Mouse (Mus musculus): ENCODE measurements around the gene Asah2. TPM values are rescaled to one million over a fixed set of nuclear protein-coding genes. Genes with fewer than 3 reads are reported as not detected.

Asah2 gene
- polyA plus RNA-seq, 1 experiment from 2014 or later: 1.8 TPM

- H3K4me1 ChIP-seq (ENCODE audit: insufficient read depth): no peaks in the 10 kb centered on the region
- no peak overlapping the region for H3K4me3 ChIP-seq (ENCODE audit: low read depth, low read length)
- 77% methylated on average over 2 of the region's 2 CpGs for WGBS
- no peak for DNase-seq
- H3K36me3 ChIP-seq (ENCODE audit: insufficient read depth): no peaks in the 10 kb centered on the region
- no peak for ATAC-seq (ENCODE audit: insufficient read depth)
- no peak overlapping the region for H3K9ac ChIP-seq
- H3K27ac ChIP-seq (ENCODE audit: low read depth): no peak overlapping the region
- H3K4me2 ChIP-seq: no peak overlapping the region
- H3K9me3 ChIP-seq (ENCODE audit: low read depth, low read length): no peaks in the 10 kb centered on the region
- no peak for TF ChIP-seq CTCF (IDR thresholded peaks at IDR 0.05; ENCODE audit: low read depth)
- no peaks in the 10 kb centered on the region for H3K27me3 ChIP-seq (ENCODE audit: insufficient read depth, low read length)
Observed at GRCm38 (mm10) chr19:32070340-32070739, 37.7 kb downstream of the Asah2 start.

DNA sequence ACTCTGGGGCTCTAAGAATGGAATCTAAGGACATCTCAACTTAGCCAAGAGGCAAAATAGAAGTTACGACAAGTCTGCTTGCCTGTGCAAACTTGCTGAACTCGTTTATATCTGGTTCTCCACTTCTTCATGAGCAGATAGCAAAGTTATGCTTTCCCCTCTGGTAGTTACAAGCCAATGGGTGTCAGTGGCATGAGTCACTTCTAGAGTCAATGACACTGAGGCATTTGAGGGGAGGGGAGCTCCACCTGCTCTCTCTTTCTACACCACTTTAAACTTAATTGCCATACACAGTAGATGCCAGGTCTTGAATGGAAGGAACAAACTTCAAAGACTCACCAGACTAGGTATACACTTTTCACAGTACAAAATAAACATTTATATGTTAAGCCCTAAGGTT, 38.4 kb downstream of the Asah2 start:
- peak; percentile 44 for DNase-seq
- no peak overlapping the region for H3K27ac ChIP-seq (ENCODE audit: low read depth)

GRCm38 (mm10) chr19:32067669-32068068, 40.3 kb downstream of the Asah2 start:
- Histone ChIP-seq H3K27me3 (ENCODE audit: insufficient read depth, low read length) (no peaks in the 10 kb centered on the region), H3K9ac (no peak overlapping the region), H3K4me3 (ENCODE audit: low read depth, low read length) (no peak overlapping the region), H3K27ac (ENCODE audit: low read depth) (no peak overlapping the region), H3K9me3 (ENCODE audit: low read depth, low read length) (no peaks in the 10 kb centered on the region), H3K4me2 (no peak overlapping the region), H3K4me1 (ENCODE audit: insufficient read depth) (no peaks in the 10 kb centered on the region), H3K36me3 (ENCODE audit: insufficient read depth) (no peaks in the 10 kb centered on the region)
- no peak for TF ChIP-seq CTCF (IDR thresholded peaks at IDR 0.05; ENCODE audit: low read depth)
- DNase-seq (no peak), ATAC-seq (ENCODE audit: insufficient read depth) (no peak)
- 60% methylated on average over 4 of the region's 4 CpGs for WGBS

More for the DNA sequence above, 38.4 kb downstream of the Asah2 start:
- H3K36me3 ChIP-seq (ENCODE audit: insufficient read depth): no peaks in the 10 kb centered on the region
- H3K4me2 ChIP-seq: no peak overlapping the region
- H3K4me3 ChIP-seq (ENCODE audit: low read depth, low read length): no peak overlapping the region
- no peak overlapping the region for H3K9ac ChIP-seq
- no peaks in the 10 kb centered on the region for H3K9me3 ChIP-seq (ENCODE audit: low read depth, low read length)
- H3K4me1 ChIP-seq (ENCODE audit: insufficient read depth): no peaks in the 10 kb centered on the region
- WGBS: 52% methylated on average over 2 of the region's 2 CpGs
- H3K27me3 ChIP-seq (ENCODE audit: insufficient read depth, low read length): no peaks in the 10 kb centered on the region
- no peak for TF ChIP-seq CTCF (IDR thresholded peaks at IDR 0.05; ENCODE audit: low read depth)
- peak; percentile 31; the same call in 1 of the 2 replicates for ATAC-seq (ENCODE audit: insufficient read depth)

DNA sequence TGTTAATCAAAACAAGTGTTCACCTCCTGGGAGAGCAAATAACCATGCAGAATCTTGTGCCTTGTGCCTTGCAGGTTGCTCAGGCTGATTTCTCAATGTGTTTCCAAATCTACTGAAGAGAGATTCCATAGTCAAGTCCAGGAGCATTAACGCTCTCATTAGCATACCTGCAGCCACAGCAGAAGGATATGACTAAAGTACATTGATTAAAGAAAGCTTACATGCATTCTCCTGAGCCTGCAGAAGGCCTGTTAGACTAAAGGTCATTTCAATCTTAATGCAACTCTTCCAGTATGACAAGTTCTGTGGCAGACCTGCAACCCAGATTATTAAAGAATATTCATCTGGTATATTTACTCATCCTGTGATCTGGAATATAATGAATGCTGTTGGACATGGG, 46.7 kb downstream of the Asah2 start:
- H3K27me3 ChIP-seq (ENCODE audit: insufficient read depth, low read length): no peaks in the 10 kb centered on the region
- H3K4me2 ChIP-seq: no peak overlapping the region
- TF ChIP-seq CTCF (IDR thresholded peaks at IDR 0.05; ENCODE audit: low read depth): no peak
- no peak overlapping the region for H3K4me3 ChIP-seq (ENCODE audit: low read depth, low read length)
- no peaks in the 10 kb centered on the region for H3K36me3 ChIP-seq (ENCODE audit: insufficient read depth)
- DNase-seq (no peak), ATAC-seq (ENCODE audit: insufficient read depth) (no peak)
- H3K4me1 ChIP-seq (ENCODE audit: insufficient read depth): no peaks in the 10 kb centered on the region
- 90% methylated on average over 1 of the region's 1 CpGs for WGBS
- no peak overlapping the region for H3K9ac ChIP-seq
- no peaks in the 10 kb centered on the region for H3K9me3 ChIP-seq (ENCODE audit: low read depth, low read length)
- no peak overlapping the region for H3K27ac ChIP-seq (ENCODE audit: low read depth)

DNA sequence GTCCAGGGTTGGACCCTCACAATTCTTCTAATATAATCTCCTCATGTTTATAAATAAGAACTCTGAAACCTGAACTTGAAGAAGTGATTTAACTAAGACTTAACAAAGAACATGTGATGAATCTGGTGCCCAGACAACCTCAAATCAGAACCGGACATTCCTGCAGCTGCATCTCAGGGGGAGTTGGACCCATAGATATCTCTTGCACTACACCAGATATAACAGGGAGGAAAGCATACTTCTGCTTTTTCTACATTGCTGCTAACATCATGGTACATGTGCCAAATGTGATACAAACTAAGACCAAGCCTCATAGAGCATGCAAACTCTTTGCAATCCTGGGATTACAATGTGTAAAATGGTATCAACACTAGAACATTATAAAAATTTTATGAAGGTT, 51.8 kb downstream of the Asah2 start:
- no peak for TF ChIP-seq CTCF (IDR thresholded peaks at IDR 0.05; ENCODE audit: low read depth)
- H3K27me3 ChIP-seq (ENCODE audit: insufficient read depth, low read length): no peaks in the 10 kb centered on the region
- no peaks in the 10 kb centered on the region for H3K9me3 ChIP-seq (ENCODE audit: low read depth, low read length)
- H3K9ac ChIP-seq: no peak overlapping the region
- no peak overlapping the region for H3K27ac ChIP-seq (ENCODE audit: low read depth)
- 87% methylated on average over 1 of the region's 1 CpGs for WGBS
- no peak overlapping the region for H3K4me2 ChIP-seq
- H3K4me3 ChIP-seq (ENCODE audit: low read depth, low read length): no peak overlapping the region
- H3K4me1 ChIP-seq (ENCODE audit: insufficient read depth): no peaks in the 10 kb centered on the region
- DNase-seq: no peak
- no peak for ATAC-seq (ENCODE audit: insufficient read depth)
- no peaks in the 10 kb centered on the region for H3K36me3 ChIP-seq (ENCODE audit: insufficient read depth)

GRCm38 (mm10) chr19:32055725-32056124, 52.3 kb downstream of the Asah2 start:
- WGBS: 39% methylated on average over 1 of the region's 1 CpGs

GRCm38 (mm10) chr19:32051251-32051650, 56.8 kb downstream of the Asah2 start:
- DNase-seq (no peak), ATAC-seq (ENCODE audit: insufficient read depth) (no peak)
- Histone ChIP-seq H3K4me1 (ENCODE audit: insufficient read depth) (no peaks in the 10 kb centered on the region), H3K4me2 (no peak overlapping the region), H3K9ac (no peak overlapping the region), H3K27ac (ENCODE audit: low read depth) (no peak overlapping the region), H3K27me3 (ENCODE audit: insufficient read depth, low read length) (no peaks in the 10 kb centered on the region), H3K36me3 (ENCODE audit: insufficient read depth) (no peaks in the 10 kb centered on the region), H3K4me3 (ENCODE audit: low read depth, low read length) (no peak overlapping the region), H3K9me3 (ENCODE audit: low read depth, low read length) (no peaks in the 10 kb centered on the region)
- 83% methylated on average over 2 of the region's 2 CpGs for WGBS
- no peak for TF ChIP-seq CTCF (IDR thresholded peaks at IDR 0.05; ENCODE audit: low read depth)

More at GRCm38 (mm10) chr19:32055725-32056124, 52.3 kb downstream of the Asah2 start:
- DNase-seq (no peak), ATAC-seq (ENCODE audit: insufficient read depth) (no peak)
- Histone ChIP-seq H3K36me3 (ENCODE audit: insufficient read depth) (no peaks in the 10 kb centered on the region), H3K27ac (ENCODE audit: low read depth) (no peak overlapping the region), H3K9me3 (ENCODE audit: low read depth, low read length) (no peaks in the 10 kb centered on the region), H3K4me1 (ENCODE audit: insufficient read depth) (no peaks in the 10 kb centered on the region), H3K4me3 (ENCODE audit: low read depth, low read length) (no peak overlapping the region), H3K4me2 (no peak overlapping the region), H3K27me3 (ENCODE audit: insufficient read depth, low read length) (no peaks in the 10 kb centered on the region), H3K9ac (no peak overlapping the region)
- no peak for TF ChIP-seq CTCF (IDR thresholded peaks at IDR 0.05; ENCODE audit: low read depth)

- TF ChIP-seq CTCF (IDR thresholded peaks at IDR 0.05; ENCODE audit: low read depth): no peak
- no peak overlapping the region for H3K4me3 ChIP-seq (ENCODE audit: low read depth, low read length)
- no peaks in the 10 kb centered on the region for H3K27me3 ChIP-seq (ENCODE audit: insufficient read depth, low read length)
- no peaks in the 10 kb centered on the region for H3K4me1 ChIP-seq (ENCODE audit: insufficient read depth)
- 72% methylated on average over 4 of the region's 4 CpGs for whole genome bisulfite sequencing
- DNase-seq (no peak), ATAC-seq (ENCODE audit: insufficient read depth) (no peak)
- H3K9me3 ChIP-seq (ENCODE audit: low read depth, low read length): no peaks in the 10 kb centered on the region
- no peak overlapping the region for H3K9ac ChIP-seq
- no peak overlapping the region for H3K4me2 ChIP-seq
- H3K27ac ChIP-seq (ENCODE audit: low read depth): no peak overlapping the region
- no peaks in the 10 kb centered on the region for H3K36me3 ChIP-seq (ENCODE audit: insufficient read depth)
Observed at GRCm38 (mm10) chr19:32032881-32033280, 75.1 kb downstream of the Asah2 start.

Data from lung, embryonic 14.5 days (tissue).